Mouse (Mus musculus) megakaryocyte, adult 5-6 weeks (primary cell): ENCODE measurements around the gene Olfml2b. TPM values are rescaled to one million over a fixed set of nuclear protein-coding genes. Genes with fewer than 3 reads are reported as not detected.
A peak's percentile ranks its signal among the peaks of the same experiment; 100 is the strongest.

Source experiments
- ATAC-seq: 2 replicates; pipeline ENCODE4 v1.8.0; 2016; ENCODE audit warnings: mild to moderate bottlenecking, inconsistent platforms; ENCODE audit not compliant: poor library complexity, severe bottlenecking
- total RNA-seq, 2 experiments: library from RNA; stranded (forward) in 1 of 2; stranded (reverse) in 1 of 2; fragments of 153-499, 151-499 nt in 1 of 2; fragments of 221-1000, 200-1000 nt in 1 of 2; gene quantifications; 2 replicates each; pipeline versions ENCODE4 v1.2.3 to v1.2.4; 2015 to 2017

Gene Olfml2b
- total RNA-seq, 2 experiments from 2014 or later, result 9.0 to 10.8 TPM

- no peak for ATAC-seq
Measured at GRCm38 (mm10) chr1:170691301-170691700, 47.0 kb downstream of the Olfml2b start.

- ATAC-seq, result no peak
Measured at GRCm38 (mm10) chr1:170694821-170695291, 50.5 kb downstream of the Olfml2b start.

GRCm38 (mm10) chr1:170695326-170695725 lies 51.0 kb downstream of the Olfml2b start:
- no peak for ATAC-seq

GRCm38 (mm10) chr1:170696996-170697395 lies 52.7 kb downstream of the Olfml2b start:
- no peak for ATAC-seq

GRCm38 (mm10) chr1:170697771-170698356 lies 53.5 kb downstream of the Olfml2b start:
- ATAC-seq, result no peak

- ATAC-seq, result no peak
Measured at GRCm38 (mm10) chr1:170698771-170699170, 54.4 kb downstream of the Olfml2b start.

- no peak for ATAC-seq
Measured at GRCm38 (mm10) chr1:170699553-170699952, 55.2 kb downstream of the Olfml2b start.

- no peak for ATAC-seq
Measured at GRCm38 (mm10) chr1:170700496-170701027, 56.2 kb downstream of the Olfml2b start.

GRCm38 (mm10) chr1:170701178-170701577 lies 56.8 kb downstream of the Olfml2b start:
- no peak for ATAC-seq

GRCm38 (mm10) chr1:170701582-170701981 lies 57.2 kb downstream of the Olfml2b start:
- no peak for ATAC-seq

- peak; percentile 81 for ATAC-seq
Measured at GRCm38 (mm10) chr1:170702263-170702662, 57.9 kb downstream of the Olfml2b start.

GRCm38 (mm10) chr1:170702958-170703357 lies 58.6 kb downstream of the Olfml2b start:
- peak; percentile 54 for ATAC-seq

GRCm38 (mm10) chr1:170704103-170704502 lies 59.8 kb downstream of the Olfml2b start:
- no peak for ATAC-seq

- ATAC-seq, result no peak
Measured at GRCm38 (mm10) chr1:170704911-170705594, 60.7 kb downstream of the Olfml2b start.

GRCm38 (mm10) chr1:170706046-170706445 lies 61.7 kb downstream of the Olfml2b start:
- ATAC-seq, result no peak

- ATAC-seq, result peak; percentile 55
Measured at GRCm38 (mm10) chr1:170709034-170709433, 64.7 kb downstream of the Olfml2b start.

- peak; percentile 95 for ATAC-seq
Measured at GRCm38 (mm10) chr1:170709481-170709880, 65.1 kb downstream of the Olfml2b start.

- ATAC-seq, result no peak
Measured at GRCm38 (mm10) chr1:170709969-170710368, 65.6 kb downstream of the Olfml2b start.

GRCm38 (mm10) chr1:170711731-170712130 lies 67.4 kb downstream of the Olfml2b start:
- ATAC-seq, result no peak

- ATAC-seq, result no peak
Measured at GRCm38 (mm10) chr1:170717241-170717828, 73.0 kb downstream of the Olfml2b start.

GRCm38 (mm10) chr1:170718133-170718810 lies 73.9 kb downstream of the Olfml2b start:
- no peak for ATAC-seq
